Mouse (Mus musculus): ENCODE results near the gene Zfp787.
"Not testable (repeated sequence)": the region's sequence is repeated elsewhere in the genome, so short reads cannot be mapped to it uniquely, and the experiment has no call there.

Zfp787 gene

GRCm38 (mm10) chr7:6120104-6120503, 35.7 kb downstream of the Zfp787 start:
- DNase-seq (ENCODE audit: low spot score in 2 of 2): not testable (repeated sequence)

GRCm38 (mm10) chr7:6119501-6119900, 36.3 kb downstream of the Zfp787 start:
- no peak for DNase-seq (ENCODE audit: low spot score in 2 of 2)

Data from urinary bladder, adult 18-20 months (tissue).